9 mouse cellular contexts compared by ENCODE assay signal in the genomic region with DNA sequence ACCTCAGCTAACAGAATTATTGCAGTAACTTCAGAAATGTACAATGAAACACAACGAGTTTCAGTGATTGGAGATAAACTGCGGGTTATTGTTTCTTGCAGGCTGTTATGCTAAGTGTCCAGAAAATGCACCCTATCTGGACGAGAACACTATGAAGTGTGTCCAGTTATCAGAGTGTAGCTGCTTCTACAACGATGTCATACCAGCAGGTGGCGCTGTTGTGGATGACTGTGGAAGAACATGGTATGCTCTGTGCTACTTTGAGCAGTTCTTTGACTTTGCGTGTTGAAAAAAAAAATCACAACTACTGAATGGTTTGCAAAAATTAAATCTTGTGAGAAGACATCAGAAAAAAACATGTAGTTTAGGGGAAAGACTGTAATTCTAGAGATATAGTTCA.
A peak's percentile ranks its signal among the peaks of the same experiment; 100 is the strongest.
DNase-seq lines count a peak whose midpoint lies in the region; ATAC-seq and TF ChIP-seq lines count a peak whose summit lies in the region.
"Had no signal": no experiment of that assay in that cellular context is flagged by ENCODE, and none has a peak within 500 bp of the region (broad histone marks: within the 10 kb centered on the region; RNA-seq: fewer than 3 reads in every experiment).

No protein-coding gene starts in this region.

- 70% methylated on average over 6 of the region's 6 CpGs for WGBS in midbrain, embryonic 14.5 days
- WGBS in midbrain, embryonic 16.5 days: 65% methylated on average over 6 of the region's 6 CpGs
- WGBS in midbrain, postnatal 0 days: 69% methylated on average over 6 of the region's 6 CpGs
- WGBS in forebrain, embryonic 15.5 days: 67% methylated on average over 6 of the region's 6 CpGs

- no peak for ATAC-seq in midbrain, embryonic 14.5 days (ENCODE audit: low FRiP score, low TSS enrichment)
- no peak for ATAC-seq in midbrain, embryonic 16.5 days
- no peak for ATAC-seq in midbrain, postnatal 0 days (ENCODE audit: low FRiP score)
- ATAC-seq in forebrain, embryonic 15.5 days (replicated peaks): no peak

- intact Hi-C loops in heart, postnatal 36 days (cut with DNase I): no loop called here

- H3K9ac ChIP-seq in midbrain, embryonic 14.5 days (replicated peaks; ENCODE audit: low read length): no peak overlapping the region
- no peak overlapping the region for H3K9ac ChIP-seq in midbrain, embryonic 16.5 days (ENCODE audit: low read depth, low read length)
- H3K9ac ChIP-seq in midbrain, postnatal 0 days (replicated peaks; ENCODE audit: low read length, poor library complexity, severe bottlenecking): no peak overlapping the region
- no peak overlapping the region for H3K9ac ChIP-seq in forebrain, embryonic 15.5 days (replicated peaks)
- H3K9ac ChIP-seq: limb, embryonic 12.5 days had no signal

- no peaks in the 10 kb centered on the region for H3K9me3 ChIP-seq in midbrain, embryonic 14.5 days (ENCODE audit: control insufficient read depth, low read length)
- H3K9me3 ChIP-seq in midbrain, embryonic 16.5 days (replicated peaks; ENCODE audit: control insufficient read depth, low read length, poor library complexity, severe bottlenecking): no peaks in the 10 kb centered on the region
- no peaks in the 10 kb centered on the region for H3K9me3 ChIP-seq in midbrain, postnatal 0 days (ENCODE audit: low read length)
- no peaks in the 10 kb centered on the region for H3K9me3 ChIP-seq in forebrain, embryonic 15.5 days

- DNase-seq in heart, postnatal 4 days: peak; percentile 16
- no peak for DNase-seq in heart, postnatal 36 days
- DNase-seq in midbrain, embryonic 14.5 days: peak; percentile 40
- peak; percentile 36 for DNase-seq in adrenal gland, postnatal 14 days
- peak; percentile 32 for DNase-seq in midbrain, postnatal 0 days (ENCODE audit: low spot score)
- DNase-seq in right cerebral cortex, adult 2 months (ENCODE audit: low spot score in 2 of 2): no peak

- no peaks in the 10 kb centered on the region for H3K27me3 ChIP-seq in midbrain, embryonic 14.5 days (ENCODE audit: control insufficient read depth, insufficient read depth, low read length)
- H3K27me3 ChIP-seq in midbrain, embryonic 16.5 days (ENCODE audit: control insufficient read depth, insufficient read depth, low read depth, low read length): no peaks in the 10 kb centered on the region
- H3K27me3 ChIP-seq in midbrain, postnatal 0 days (ENCODE audit: insufficient read depth, low read length): no peaks in the 10 kb centered on the region
- no peaks in the 10 kb centered on the region for H3K27me3 ChIP-seq in forebrain, embryonic 15.5 days
- H3K27me3 ChIP-seq: limb, embryonic 12.5 days had no signal

- peak; percentile 60 for TF ChIP-seq CTCF in midbrain, postnatal 0 days (IDR thresholded peaks at IDR 0.05)

- H3K27ac ChIP-seq in midbrain, embryonic 14.5 days (replicated peaks; ENCODE audit: low read depth, low read length): no peak overlapping the region
- H3K27ac ChIP-seq in midbrain, embryonic 16.5 days (ENCODE audit: low read length): no peak overlapping the region
- H3K27ac ChIP-seq in midbrain, postnatal 0 days (ENCODE audit: low read depth, low read length): no peak overlapping the region
- no peak overlapping the region for H3K27ac ChIP-seq in forebrain, embryonic 15.5 days (replicated peaks)
- H3K27ac ChIP-seq: limb, embryonic 12.5 days had no signal

- no peak overlapping the region for H3K4me3 ChIP-seq in midbrain, embryonic 14.5 days (replicated peaks; ENCODE audit: low read depth, low read length)
- no peak overlapping the region for H3K4me3 ChIP-seq in midbrain, embryonic 16.5 days (ENCODE audit: low read depth, low read length)
- H3K4me3 ChIP-seq in midbrain, postnatal 0 days (ENCODE audit: low read depth, low read length): no peak overlapping the region
- H3K4me3 ChIP-seq in forebrain, embryonic 15.5 days: no peak overlapping the region
- H3K4me3 ChIP-seq: limb, embryonic 12.5 days had no signal

- H3K36me3 ChIP-seq in midbrain, embryonic 14.5 days (ENCODE audit: control insufficient read depth, insufficient read depth, low read length): no peaks in the 10 kb centered on the region
- H3K36me3 ChIP-seq in midbrain, embryonic 16.5 days (ENCODE audit: control insufficient read depth, insufficient read depth, low read length): no peaks in the 10 kb centered on the region
- H3K36me3 ChIP-seq in midbrain, postnatal 0 days (ENCODE audit: insufficient read depth, low read length): no peaks in the 10 kb centered on the region
- H3K36me3 ChIP-seq in forebrain, embryonic 15.5 days: no peaks in the 10 kb centered on the region
- H3K36me3 ChIP-seq: limb, embryonic 12.5 days had no signal

- no peak overlapping the region for H3K4me2 ChIP-seq in midbrain, embryonic 14.5 days (ENCODE audit: low read length)
- no peak overlapping the region for H3K4me2 ChIP-seq in midbrain, embryonic 16.5 days (ENCODE audit: low read length)
- no peak overlapping the region for H3K4me2 ChIP-seq in midbrain, postnatal 0 days (ENCODE audit: low read depth, low read length, poor library complexity, severe bottlenecking)
- no peak overlapping the region for H3K4me2 ChIP-seq in forebrain, embryonic 15.5 days (replicated peaks)
- H3K4me2 ChIP-seq: limb, embryonic 12.5 days had no signal

- H3K4me1 ChIP-seq in midbrain, embryonic 14.5 days (ENCODE audit: control insufficient read depth, insufficient read depth, low read length): no peaks in the 10 kb centered on the region
- H3K4me1 ChIP-seq in midbrain, embryonic 16.5 days (ENCODE audit: control insufficient read depth, insufficient read depth, low read length): no peaks in the 10 kb centered on the region
- H3K4me1 ChIP-seq in midbrain, postnatal 0 days (ENCODE audit: insufficient read depth, low read length): no peaks in the 10 kb centered on the region
- H3K4me1 ChIP-seq in forebrain, embryonic 15.5 days: no peaks in the 10 kb centered on the region
- H3K4me1 ChIP-seq: limb, embryonic 12.5 days had no signal

Comparison
In these comparisons a context has a peak if more than half of its experiments do, and no peak if none do; other contexts are left out.
1. DNase-seq: peak in heart, postnatal 4 days (single experiment), midbrain, embryonic 14.5 days (single experiment), adrenal gland, postnatal 14 days (single experiment) and midbrain, postnatal 0 days (single experiment); none in heart, postnatal 36 days (0 of 2) and right cerebral cortex, adult 2 months (0 of 2).